In genomic region chr7:73398319-73398718, GRCm38 (mm10) we compare ENCODE assay signal across 8 mouse cellular contexts. TPM values are rescaled to one million over a fixed set of nuclear protein-coding genes. Genes with fewer than 3 reads are reported as not detected.
DNase-seq lines count a peak whose midpoint lies in the region; ATAC-seq and TF ChIP-seq lines count a peak whose summit lies in the region.

No protein-coding gene starts in this region.

- H3K9ac ChIP-seq in ES-Bruce4 (ENCODE audit: low read depth, poor library complexity, severe bottlenecking), result no peak overlapping the region
- H3K9ac ChIP-seq in embryonic facial prominence, embryonic 11.5 days (replicated peaks; ENCODE audit: low read length), result peak overlapping the region; percentile 7; the same call in 1 of the 2 replicates
- H3K9ac ChIP-seq in liver, postnatal 0 days (replicated peaks), result no peak overlapping the region
- H3K9ac ChIP-seq in neural tube, embryonic 14.5 days (replicated peaks; ENCODE audit: low read depth, low read length), result peak overlapping the region; percentile 25; the same call in 1 of the 2 replicates

- peak overlapping the region; percentile 49 for H3K4me3 ChIP-seq in ES-Bruce4 (ENCODE audit: low read depth, low read length)
- H3K4me3 ChIP-seq in embryonic facial prominence, embryonic 11.5 days (ENCODE audit: low read depth, low read length), result 0 out of 2 replicates have a peak overlapping the region, but pooled peaks have one; percentile 3
- H3K4me3 ChIP-seq in liver, postnatal 0 days (ENCODE audit: low read depth, low read length), result no peak overlapping the region
- H3K4me3 ChIP-seq in neural tube, embryonic 14.5 days (ENCODE audit: low read depth, low read length), result no peak overlapping the region; the same call in 1 of the 2 replicates

- H3K36me3 ChIP-seq in ES-Bruce4 (ENCODE audit: control insufficient read depth, insufficient read depth, low read length, poor library complexity, severe bottlenecking), result no peaks in the 10 kb centered on the region
- H3K36me3 ChIP-seq in embryonic facial prominence, embryonic 11.5 days (replicated peaks; ENCODE audit: control insufficient read depth, insufficient read depth, low read depth, low read length), result no peaks in the 10 kb centered on the region
- no peaks in the 10 kb centered on the region for H3K36me3 ChIP-seq in liver, postnatal 0 days (replicated peaks; ENCODE audit: insufficient read depth, low read length)
- no peaks in the 10 kb centered on the region for H3K36me3 ChIP-seq in neural tube, embryonic 14.5 days (ENCODE audit: control insufficient read depth, insufficient read depth, low read length)

- peaks cover 1% of the 10 kb centered on the region for H3K4me1 ChIP-seq in ES-Bruce4 (ENCODE audit: control insufficient read depth, insufficient read depth, low read length)
- H3K4me1 ChIP-seq in embryonic facial prominence, embryonic 11.5 days (ENCODE audit: control insufficient read depth, insufficient read depth, low read length), result peaks cover 13% of the 10 kb centered on the region
- peaks cover 7% of the 10 kb centered on the region; the same call in 1 of the 2 replicates for H3K4me1 ChIP-seq in liver, postnatal 0 days (ENCODE audit: insufficient read depth)
- peaks cover 46% of the 10 kb centered on the region for H3K4me1 ChIP-seq in neural tube, embryonic 14.5 days (ENCODE audit: control insufficient read depth, insufficient read depth, low read length)

- TF ChIP-seq POLR2A in ES-Bruce4 (IDR thresholded peaks at IDR 0.05; ENCODE audit: insufficient read depth, low read length), result no peak

- no peak for TF ChIP-seq CTCF in ES-Bruce4 (IDR thresholded peaks at IDR 0.05; ENCODE audit: low read depth, low read length)
- TF ChIP-seq CTCF in liver, postnatal 0 days (IDR thresholded peaks at IDR 0.05; ENCODE audit: low read depth), result no peak

- DNase-seq in adrenal gland, adult 2 months, result peak; percentile 89
- peak; percentile 68 for DNase-seq in embryonic facial prominence, embryonic 11.5 days (ENCODE audit: low spot score)
- peak; percentile 51 to 74 for DNase-seq in heart, adult 9 months (ENCODE audit: low spot score in 2 of 2)
- peak; percentile 70 for DNase-seq in kidney, adult 11 months
- DNase-seq in liver, postnatal 0 days, result peak; percentile 73
- no peak for DNase-seq in MN1 (ENCODE audit: low spot score)

- no peak for TF ChIP-seq EP300 in ES-Bruce4 (IDR thresholded peaks at IDR 0.05; ENCODE audit: insufficient read depth, low read depth, low read length)
- no peak for TF ChIP-seq EP300 in liver, postnatal 0 days (IDR thresholded peaks at IDR 0.05; ENCODE audit: low read depth)

- H3K9me3 ChIP-seq in ES-Bruce4 (replicated peaks; ENCODE audit: control insufficient read depth, insufficient read depth, low read length, poor library complexity, severe bottlenecking), result no peaks in the 10 kb centered on the region
- no peaks in the 10 kb centered on the region for H3K9me3 ChIP-seq in embryonic facial prominence, embryonic 11.5 days (replicated peaks; ENCODE audit: control insufficient read depth, low read length)
- H3K9me3 ChIP-seq in liver, postnatal 0 days (ENCODE audit: low read length), result no peaks in the 10 kb centered on the region
- no peaks in the 10 kb centered on the region for H3K9me3 ChIP-seq in neural tube, embryonic 14.5 days (ENCODE audit: control insufficient read depth, low read length)

- no peak overlapping the region for H3K27ac ChIP-seq in ES-Bruce4 (ENCODE audit: insufficient read depth, low read length)
- no peak overlapping the region for H3K27ac ChIP-seq in embryonic facial prominence, embryonic 11.5 days (replicated peaks; ENCODE audit: low read depth, low read length)
- H3K27ac ChIP-seq in liver, postnatal 0 days (ENCODE audit: low read depth), result no peak overlapping the region
- H3K27ac ChIP-seq in neural tube, embryonic 14.5 days (ENCODE audit: low read depth, low read length), result peak overlapping the region; percentile 78

- peak overlapping the region; percentile 14 for H3K4me2 ChIP-seq in embryonic facial prominence, embryonic 11.5 days (ENCODE audit: low read depth, low read length)
- no peak overlapping the region; the same call in 1 of the 2 replicates for H3K4me2 ChIP-seq in liver, postnatal 0 days (ENCODE audit: low read depth, low read length)
- H3K4me2 ChIP-seq in neural tube, embryonic 14.5 days (ENCODE audit: low read depth, low read length), result peak overlapping the region; percentile 45

- WGBS in embryonic facial prominence, embryonic 11.5 days, result 7% methylated on average over 11 of the region's 11 CpGs
- WGBS in liver, postnatal 0 days (ENCODE audit: insufficient replicate concordance), result 4% methylated on average over 11 of the region's 11 CpGs
- 5% methylated on average over 11 of the region's 11 CpGs for WGBS in neural tube, embryonic 14.5 days

- no peak for ATAC-seq in embryonic facial prominence, embryonic 11.5 days (replicated peaks; ENCODE audit: insufficient number of reproducible peaks, low FRiP score, low TSS enrichment, low read depth)
- ATAC-seq in liver, postnatal 0 days, result peak; percentile 62
- ATAC-seq in neural tube, embryonic 14.5 days (ENCODE audit: low read depth), result peak; percentile 47; the same call in 1 of the 2 replicates

- H3K27me3 ChIP-seq in ES-Bruce4 (ENCODE audit: control insufficient read depth, insufficient read depth, low read length, poor library complexity, severe bottlenecking), result peaks cover 9% of the 10 kb centered on the region; the same call in 1 of the 2 replicates
- no peaks in the 10 kb centered on the region for H3K27me3 ChIP-seq in embryonic facial prominence, embryonic 11.5 days (ENCODE audit: control insufficient read depth, insufficient read depth, low read length)
- H3K27me3 ChIP-seq in liver, postnatal 0 days (ENCODE audit: insufficient read depth, low read length), result peaks cover 52% of the 10 kb centered on the region
- no peaks in the 10 kb centered on the region for H3K27me3 ChIP-seq in neural tube, embryonic 14.5 days (ENCODE audit: control insufficient read depth, insufficient read depth, low read length)

RNA-seq across cellular contexts. Expression of gene Rgma, which starts 23.0 kb away (rescaled TPM):
- 5.5 and 5.8 TPM in 2 replicates for polyA plus RNA-seq in ES-Bruce4 (2011; ENCODE audit: insufficient read depth, insufficient read length, low read depth, missing spikeins)
- 10 to 100 TPM in 1 of 2 experiments, 1 to 10 TPM in 1; 8.2 to 24.1 TPM for total RNA-seq in adrenal gland, adult 2 months (2021)
- polyA plus RNA-seq in adrenal gland, adult 2 months (2012; rRNA removed), result 21.6 and 22.8 TPM in 2 replicates
- 15.9 and 21.7 TPM in 2 replicates for polyA plus RNA-seq in embryonic facial prominence, embryonic 11.5 days (2014; fragmentation: Nextera tagmentation; extraction: Ambion mirVana)
- polyA plus RNA-seq in liver, postnatal 0 days (2015; fragmentation: Nextera tagmentation; extraction: Ambion mirVana), result 0.12 TPM in 2 replicates
- polyA plus RNA-seq in neural tube, embryonic 14.5 days (2014; fragmentation: Nextera tagmentation; extraction: Ambion mirVana), result 46.6 and 58.4 TPM in 2 replicates

Comparison
In these comparisons a context has a peak if more than half of its experiments do, and no peak if none do; other contexts are left out.
1. H3K4me3 ChIP-seq: peak in ES-Bruce4 (single experiment) and embryonic facial prominence, embryonic 11.5 days (single experiment); none in liver, postnatal 0 days (single experiment) and neural tube, embryonic 14.5 days (single experiment).
2. H3K9ac ChIP-seq: peak in embryonic facial prominence, embryonic 11.5 days (single experiment) and neural tube, embryonic 14.5 days (single experiment); none in ES-Bruce4 (single experiment) and liver, postnatal 0 days (single experiment).